Mouse (Mus musculus) liver, adult (tissue): ENCODE measurements at regions not wholly inside any gene's neighbourhood (a gene's known extent, or its start where the extent isn't known, plus 50 kb on each side); places are given as distances from the start of the nearest gene placed in this dataset.

Experiments
- GATA4 ChIP-seq: IDR thresholded peaks from 2 replicates; pipeline ENCODE4 v1.6.1; 2014; ENCODE audit warnings: mild to moderate bottlenecking, low read length; ENCODE audit not compliant: insufficient replicate concordance

GRCm38 (mm10) chr12:50839391-50839790, 190.5 kb upstream of the Prkd1 start:
- no peak for TF ChIP-seq GATA4

- no peak for TF ChIP-seq GATA4
Observed at GRCm38 (mm10) chr12:50808731-50809281, 159.9 kb upstream of the Prkd1 start.

- TF ChIP-seq GATA4 = no peak
Observed at GRCm38 (mm10) chr12:50804391-50804790, 155.5 kb upstream of the Prkd1 start.

- TF ChIP-seq GATA4 = no peak
Observed at GRCm38 (mm10) chr12:50765156-50765940, 116.5 kb upstream of the Prkd1 start.

- no peak for TF ChIP-seq GATA4
Observed at GRCm38 (mm10) chr12:50764457-50764856, 115.6 kb upstream of the Prkd1 start.

- TF ChIP-seq GATA4 = no peak
Observed at GRCm38 (mm10) chr12:50734135-50734534, 85.2 kb upstream of the Prkd1 start.

GRCm38 (mm10) chr12:50712615-50713014, 63.7 kb upstream of the Prkd1 start:
- TF ChIP-seq GATA4 = no peak

GRCm38 (mm10) chr12:50709000-50709788, 60.3 kb upstream of the Prkd1 start:
- TF ChIP-seq GATA4 = no peak

- no peak for TF ChIP-seq GATA4
Observed at GRCm38 (mm10) chr12:50698613-50699442, 49.9 kb upstream of the Prkd1 start.
